In genomic region chr2:71353306-71354054, GRCm38 (mm10) we compare ENCODE assay signal across 8 mouse cellular contexts. TPM values are rescaled to one million over a fixed set of nuclear protein-coding genes. Genes with fewer than 3 reads are reported as not detected.
DNase-seq lines count a peak whose midpoint lies in the region; ATAC-seq lines count a peak whose summit lies in the region.

No protein-coding gene starts in this region.

- DNase-seq in adrenal gland, adult 2 months, result peak; percentile 73
- DNase-seq in adrenal gland, postnatal 25 days, result no peak
- peak; percentile 33 for DNase-seq in A20 (ENCODE audit: low read depth, low spot score)
- DNase-seq in embryo, embryonic 9.5 days (ENCODE audit: extremely low spot score), result peak; percentile 40
- DNase-seq in kidney, adult 9 months, result peak; percentile 49
- DNase-seq in right cerebral cortex, postnatal 36 days (ENCODE audit: low spot score in 2 of 2), result no peak
- no peak for DNase-seq in cerebellum, postnatal 4 days (ENCODE audit: low spot score in 2 of 2)

- ATAC-seq in cerebellum, adult (ENCODE audit: insufficient number of reproducible peaks, low FRiP score, low TSS enrichment), result no peak

RNA-seq across cellular contexts. Expression of gene Slc25a12, which starts 14.1 kb away (rescaled TPM):
- 10 to 100 TPM; 60.7 to 74.1 TPM for total RNA-seq in adrenal gland, adult 2 months (2021)
- polyA plus RNA-seq in adrenal gland, adult 2 months (2012; rRNA removed), result 32.8 and 46.3 TPM in 2 replicates
- total RNA-seq in adrenal gland, postnatal 25 days (2021), result 96.2 and 97.1 TPM in 2 replicates

RNA-seq across cellular contexts. Expression of gene Hat1, which starts 35.3 kb away (rescaled TPM):
- total RNA-seq in adrenal gland, adult 2 months (2021), result 10 to 100 TPM; 27.5 to 28.1 TPM
- polyA plus RNA-seq in adrenal gland, adult 2 months (2012; rRNA removed), result 0.62 and 0.66 TPM in 2 replicates
- total RNA-seq in adrenal gland, postnatal 25 days (2021), result 38.3 and 40.3 TPM in 2 replicates

Comparison
In these comparisons a context has a peak if more than half of its experiments do, and no peak if none do; other contexts are left out.
1. DNase-seq: peak in adrenal gland, adult 2 months (single experiment), A20 (single experiment), embryo, embryonic 9.5 days (single experiment) and kidney, adult 9 months (single experiment); none in adrenal gland, postnatal 25 days (single experiment), right cerebral cortex, postnatal 36 days (0 of 2) and cerebellum, postnatal 4 days (0 of 2).